Mouse (Mus musculus): ENCODE results near the gene Tpst2.
A peak's percentile ranks its signal among the peaks of the same experiment; 100 is the strongest.

The Tpst2 gene

GRCm38 (mm10) chr5:112276267-112276873 is at the start of gene Tpst2:
Gene Tpst2, plus strand, starts transcription at chr5:112276691.
- peak; percentile 100 for DNase-seq

DNA sequence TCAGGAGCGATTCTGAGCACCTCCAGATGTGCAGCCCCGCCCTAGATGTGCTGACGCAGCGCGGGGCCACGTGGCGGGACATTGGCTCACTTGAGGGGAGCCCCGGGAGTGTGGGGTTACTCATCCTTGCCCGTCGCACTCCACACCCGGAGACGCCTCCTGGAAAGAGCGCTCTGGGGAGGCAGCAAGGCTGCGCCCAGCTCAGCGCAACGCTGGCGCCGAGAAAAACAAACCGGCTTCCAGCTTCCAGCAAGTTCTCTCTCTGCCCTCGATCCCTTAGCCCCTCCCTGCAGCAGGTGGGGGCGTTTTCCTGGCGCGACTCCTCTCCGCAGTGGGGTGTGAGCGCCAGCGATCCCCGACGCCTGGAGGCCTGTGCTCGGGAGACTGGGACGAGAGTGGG is 49.1 kb upstream of the Tpst2 start:
- no peak for DNase-seq

GRCm38 (mm10) chr5:112227898-112228239 is 48.6 kb upstream of the Tpst2 start:
- no peak for DNase-seq

DNA sequence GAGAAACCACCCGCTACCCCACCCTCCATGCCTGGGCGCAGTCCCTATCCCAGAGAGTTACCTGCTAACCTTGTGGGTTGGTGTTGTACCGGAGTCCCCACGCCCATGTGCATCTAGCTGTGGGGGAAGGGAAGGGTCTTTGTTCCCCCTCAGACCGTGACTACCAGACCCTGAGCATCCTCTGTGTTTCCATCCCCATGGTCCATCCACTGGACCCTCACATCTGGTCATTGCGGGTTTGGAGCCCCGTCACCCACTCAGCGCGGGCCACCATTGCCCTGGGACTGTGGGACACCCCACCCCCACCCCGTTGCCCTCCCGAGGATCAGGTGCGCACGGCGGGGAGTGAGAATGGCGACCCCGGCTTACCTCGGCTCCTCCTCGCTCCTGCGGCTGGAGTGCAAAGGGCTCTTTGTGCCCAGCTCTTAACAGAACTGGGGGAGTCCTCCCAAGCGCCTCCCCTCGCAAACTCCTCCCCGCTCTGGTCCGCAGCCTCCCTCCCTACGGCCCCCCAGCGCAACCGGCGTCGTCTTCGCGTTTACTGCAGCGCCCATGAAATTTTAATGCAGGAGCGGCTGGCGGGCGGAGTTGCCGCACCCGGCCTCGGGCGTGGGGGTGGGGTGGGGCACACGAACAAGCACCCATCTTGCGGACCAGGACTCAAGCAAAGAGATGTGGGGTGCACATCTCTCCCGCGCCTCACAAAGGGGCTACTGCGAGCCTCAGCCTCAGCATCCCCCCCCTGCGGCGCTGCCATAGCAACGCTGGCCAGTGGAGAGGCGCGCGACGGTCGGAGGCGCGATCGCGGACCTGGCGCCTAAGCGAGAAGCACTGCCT is 48.0 kb upstream of the Tpst2 start:
- DNase-seq, result no peak

DNA sequence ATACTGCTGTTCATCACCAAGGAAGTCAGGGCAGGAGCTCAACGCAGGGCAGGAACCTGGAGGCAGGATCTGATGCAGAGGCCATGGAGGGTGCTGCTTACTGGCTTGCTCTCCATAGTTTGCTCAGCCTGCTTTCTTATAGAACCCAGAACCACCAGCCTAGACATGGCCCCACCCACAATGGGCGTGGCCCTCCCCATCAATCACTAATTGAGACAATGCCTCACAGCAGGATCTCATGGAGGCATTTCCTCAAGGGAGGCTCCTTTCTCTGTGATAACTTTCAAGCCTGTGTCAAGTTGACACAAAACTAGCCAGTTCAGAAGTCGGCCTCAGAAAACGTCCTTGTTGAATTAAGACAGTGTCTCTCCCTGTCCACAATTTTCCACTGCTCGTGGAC is 40.7 kb upstream of the Tpst2 start:
- DNase-seq, result no peak

DNA sequence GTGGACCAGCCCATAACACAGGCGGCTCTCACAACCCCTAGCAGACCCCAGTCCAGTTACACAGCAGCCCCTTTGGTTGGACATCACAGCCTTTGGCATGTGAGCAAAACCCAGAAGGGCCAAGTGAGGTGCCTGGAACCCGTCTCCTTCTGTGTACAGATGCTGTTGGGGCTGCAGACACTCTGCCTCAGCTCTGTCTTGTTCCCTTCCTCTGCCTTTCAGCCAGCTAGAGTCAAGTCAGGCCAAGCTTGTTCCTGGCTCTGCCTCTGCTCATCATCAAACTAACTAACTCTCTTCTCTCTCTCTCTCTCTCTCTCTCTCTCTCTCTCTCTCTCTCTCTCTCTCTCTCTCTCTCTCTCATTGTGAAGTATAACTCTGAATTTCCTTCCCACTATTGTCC is 39.9 kb upstream of the Tpst2 start:
- no peak for DNase-seq

- DNase-seq, result no peak
These were observed 39.1 kb upstream of the Tpst2 start for GRCm38 (mm10) chr5:112237439-112237838.

- no peak for DNase-seq
These were observed 38.5 kb upstream of the Tpst2 start for GRCm38 (mm10) chr5:112237866-112238570.

DNA sequence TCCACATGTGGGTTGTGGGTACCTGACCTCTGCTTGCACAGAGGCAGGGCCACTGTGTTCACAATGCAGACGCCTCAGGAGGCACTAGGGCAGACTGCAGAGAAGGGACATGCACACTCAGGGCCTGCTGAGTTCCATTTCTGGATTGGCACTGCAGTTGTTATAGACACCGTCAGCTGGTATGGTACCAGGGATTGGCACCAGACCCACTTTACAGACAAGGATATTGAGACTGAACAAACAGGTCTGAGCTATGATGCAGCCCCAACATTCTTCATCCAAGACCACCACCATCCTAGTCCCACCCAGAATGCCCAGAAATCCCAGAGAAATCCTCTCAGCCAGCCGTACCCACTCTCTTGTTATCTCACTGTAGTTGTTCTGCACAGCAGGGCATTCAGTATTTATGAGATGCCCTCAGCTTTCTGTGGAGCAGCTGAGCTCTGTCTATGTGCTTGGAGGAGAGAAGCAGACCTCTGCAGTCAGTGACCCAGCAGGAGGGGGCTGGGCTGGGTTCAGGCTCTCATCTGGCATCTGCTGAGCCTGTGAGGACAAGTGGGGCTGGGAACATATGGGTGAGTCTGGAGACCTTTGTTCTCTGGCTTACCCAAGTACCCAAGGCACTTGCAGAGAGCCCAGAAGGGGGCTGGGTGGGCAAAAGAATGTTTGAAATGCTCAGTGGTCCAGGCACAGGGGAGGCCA is 37.6 kb upstream of the Tpst2 start:
- DNase-seq, result no peak

DNA sequence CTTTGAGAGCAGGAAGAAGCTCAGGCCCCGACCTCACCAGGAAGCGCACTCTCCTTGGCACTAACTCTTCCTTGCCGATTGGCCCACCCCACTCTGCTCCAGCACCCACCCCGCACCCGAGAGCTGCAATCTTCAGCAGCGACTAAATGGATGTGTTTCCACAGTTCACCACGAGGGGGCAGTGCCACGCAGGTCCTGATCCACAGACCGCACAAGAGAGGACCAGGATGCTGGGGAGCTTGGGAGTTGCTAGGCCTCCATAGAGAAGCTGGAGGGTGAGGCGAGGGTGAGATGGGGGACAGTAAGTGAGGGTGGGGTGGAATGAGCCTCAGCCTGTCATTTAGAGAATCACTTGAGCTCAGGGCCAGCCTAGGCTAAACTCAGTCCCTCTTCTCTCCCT is 35.7 kb upstream of the Tpst2 start:
- DNase-seq, result peak; percentile 92

- no peak for DNase-seq
These were observed 34.6 kb upstream of the Tpst2 start for GRCm38 (mm10) chr5:112241849-112242248.

GRCm38 (mm10) chr5:112242361-112242778 is 34.1 kb upstream of the Tpst2 start:
- DNase-seq, result peak; percentile 86

DNA sequence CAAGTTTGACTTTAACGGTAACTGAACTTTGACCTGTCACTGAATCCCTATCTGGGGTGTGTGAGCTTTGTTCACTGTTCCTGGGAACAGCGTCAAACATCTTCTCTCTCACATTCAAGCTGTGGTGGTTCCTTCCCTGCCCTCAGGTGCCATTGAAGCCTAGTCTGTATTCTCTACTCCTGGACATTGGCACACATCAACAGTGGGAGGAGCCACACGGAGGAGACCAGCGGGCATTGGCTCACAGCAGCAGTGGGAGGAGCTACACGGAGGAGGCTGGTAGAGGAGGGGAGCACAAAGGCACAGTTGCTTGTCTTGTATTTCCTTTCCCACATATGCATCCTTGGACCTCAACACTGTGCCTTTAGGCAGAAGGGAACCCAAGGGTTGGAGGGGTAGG is 33.5 kb upstream of the Tpst2 start:
- no peak for DNase-seq

- DNase-seq, result no peak
These were observed 32.8 kb upstream of the Tpst2 start for GRCm38 (mm10) chr5:112243539-112244274.

GRCm38 (mm10) chr5:112244275-112244562 is 32.3 kb upstream of the Tpst2 start:
- DNase-seq, result no peak

DNA sequence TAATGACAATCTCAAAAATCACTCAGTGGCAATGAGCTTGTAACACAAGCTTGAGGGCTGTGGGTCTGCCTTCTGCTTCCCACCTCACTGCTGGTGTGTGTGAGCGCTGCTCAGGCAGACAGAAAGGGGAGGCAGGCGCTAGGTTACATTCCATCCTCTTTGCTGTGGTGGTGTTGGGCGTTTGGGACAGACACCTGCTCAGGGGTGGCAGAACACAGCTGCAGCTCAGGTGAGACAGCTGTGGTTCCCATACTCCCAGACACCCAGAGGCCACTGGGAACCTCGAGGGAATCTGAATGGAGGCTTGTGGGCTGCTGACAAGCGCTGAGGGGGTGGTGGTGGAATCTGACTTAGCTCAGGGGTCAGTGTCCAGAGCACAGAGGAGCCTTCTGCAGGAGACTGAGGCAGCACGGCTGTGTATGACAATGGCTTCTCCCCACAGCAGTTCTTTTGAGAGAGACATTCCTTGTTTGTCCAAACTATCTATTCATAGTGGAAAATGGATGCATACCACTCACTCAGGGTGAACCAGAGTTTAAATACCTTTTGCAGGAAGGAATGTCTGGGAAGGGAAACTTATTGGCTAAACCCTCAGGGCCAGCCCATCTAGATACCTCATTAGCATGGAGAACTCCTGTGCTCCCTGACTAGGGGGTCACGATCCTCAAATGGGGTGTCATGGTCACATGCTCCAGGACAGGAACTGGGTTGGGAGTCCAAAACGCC is 31.4 kb upstream of the Tpst2 start:
- DNase-seq, result no peak

- no peak for DNase-seq
These were observed 29.1 kb upstream of the Tpst2 start for GRCm38 (mm10) chr5:112247399-112247798.

- no peak for DNase-seq
These were observed 27.4 kb upstream of the Tpst2 start for GRCm38 (mm10) chr5:112249106-112249505.

- no peak for DNase-seq
These were observed 24.1 kb upstream of the Tpst2 start, which contains the start of gene Cryba4 for GRCm38 (mm10) chr5:112252400-112252799. Gene Cryba4, minus strand, starts transcription at chr5:112252518.

DNA sequence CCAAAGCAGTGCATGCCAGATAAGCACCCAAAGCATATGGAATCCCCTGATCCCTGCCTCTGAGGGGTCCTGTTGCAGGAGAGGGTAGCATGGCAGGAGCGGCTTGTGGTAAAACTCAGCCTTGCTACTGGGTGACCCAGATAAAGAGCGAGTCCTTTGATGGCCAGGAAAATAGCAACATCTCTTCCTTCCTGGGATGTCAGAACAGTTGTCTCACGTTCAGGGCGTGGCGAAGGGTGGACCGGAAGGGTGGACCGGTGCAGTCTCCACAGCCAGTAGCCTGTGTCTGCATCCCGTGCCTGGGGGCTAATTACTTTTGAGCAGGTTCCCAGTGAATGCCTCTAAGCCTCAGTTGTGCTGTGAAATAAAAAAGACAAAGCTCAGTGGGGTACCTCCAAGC is 23.3 kb upstream of the Tpst2 start:
- DNase-seq, result peak; percentile 74

GRCm38 (mm10) chr5:112254282-112254806 is 22.1 kb upstream of the Tpst2 start:
- peak; percentile 44 for DNase-seq

- DNase-seq, result peak; percentile 69
These were observed 21.1 kb upstream of the Tpst2 start, which contains the start of gene Crybb1 for GRCm38 (mm10) chr5:112255426-112255825. Gene Crybb1, plus strand, starts transcription at chr5:112255815.

All from lung, postnatal 10 days (tissue).